Mouse (Mus musculus) C2C12 (cell line): ENCODE results near the gene Abtb1.

ENCODE experiments used
- CEBPB ChIP-seq: IDR thresholded peaks from one replicate; pipeline ENCODE4 v1.6.1; 2011; ENCODE audit warnings: low read depth, mild to moderate bottlenecking, control low read depth, moderate library complexity
- CTCF ChIP-seq: IDR thresholded peaks from one replicate; pipeline ENCODE4 v1.5.1; 2011; ENCODE audit not compliant: control insufficient read depth, insufficient read depth, insufficient read length
- FOSL1 ChIP-seq: IDR thresholded peaks from one replicate; pipeline ENCODE4 v1.8.0; 2011; ENCODE audit warnings: mild to moderate bottlenecking, low read length; ENCODE audit not compliant: poor library complexity, insufficient read depth, severe bottlenecking

DNA sequence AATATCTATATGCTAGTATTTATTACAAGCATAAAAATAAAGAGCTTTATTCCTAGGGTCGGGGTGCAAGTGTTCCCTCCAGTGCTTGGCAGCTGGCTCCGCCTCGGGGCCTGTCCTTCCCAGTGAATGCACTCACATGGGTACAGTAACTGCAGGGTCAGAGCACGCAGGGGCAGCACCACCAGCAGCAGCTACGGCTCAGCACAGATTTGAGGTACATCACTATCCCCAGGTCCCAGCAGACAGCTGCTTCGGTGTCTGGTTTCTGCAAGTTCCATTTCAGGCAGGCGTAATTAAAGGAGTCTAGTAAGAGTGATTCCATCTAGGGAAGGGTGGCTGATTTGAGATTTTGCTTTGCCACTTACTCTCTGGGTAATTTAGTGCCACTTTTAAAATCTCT is 16.6 kb upstream of the Abtb1 start:
- TF ChIP-seq CTCF = no peak
- TF ChIP-seq FOSL1 = no peak
- TF ChIP-seq CEBPB = no peak
